Mouse (Mus musculus) left cerebral cortex, adult 2 months (tissue): ENCODE results near the gene Slc22a12. TPM values are rescaled to one million over a fixed set of nuclear protein-coding genes. Genes with fewer than 3 reads are reported as not detected.

Experiments
- DNase-seq, 2 experiments: peaks; one replicate each; pipeline ENCODE4 v3.0.0; 2021 to 2022; ENCODE audit warnings: low spot score in 2 of 2, mixed read lengths in 1 of 2; ENCODE audit errors: extremely low spot score in 1 of 2
- H3K27ac ChIP-seq: fragments of 200-600 bp; 2 replicates; pipeline ENCODE4 v1.8.1; 2022
- H3K4me3 ChIP-seq: fragments of 200-600 bp; 2 replicates; pipeline ENCODE4 v1.8.1; 2022
- CTCF ChIP-seq: fragments of 200-600 bp; IDR thresholded peaks from 2 replicates; pipeline ENCODE4 v1.8.1; 2022; ENCODE audit warnings: antibody characterized with exemption, mild to moderate bottlenecking, moderate library complexity
- intact Hi-C: fragments of 180-260 bp; cut with DNase I; formaldehyde crosslinking; loops from one replicate; pipeline ENCODE4 v1.15.1; 2025
- microRNA-seq, 2 experiments: library from miRNA; unstranded; fragments of <30 nt; microRNA quantifications; one replicate each; pipeline ENCODE4 v1.2.0; 2021
- total RNA-seq, 2 experiments: library from RNA; stranded (reverse); gene quantifications; 2 replicates each; pipeline ENCODE4 v1.2.3; 2021

The Slc22a12 gene
- total RNA-seq, 2 experiments from 2014 or later = 0.68 TPM; not detected in 1

GRCm38 (mm10) chr19:6496462-6497149 lies 46.2 kb downstream of the Slc22a12 start:
- intact Hi-C loops = loop anchor here (5.0 kb wide), 1 partner anchor 411 kb away; the partner anchor contains the start of gene Trmt112
- no peak for DNase-seq
- H3K27ac ChIP-seq = peak overlapping the region; percentile 72
- TF ChIP-seq CTCF = no peak
- H3K4me3 ChIP-seq = peak overlapping the region; percentile 51

- intact Hi-C loops = loop anchor here (5.0 kb wide), 1 partner anchor 412 kb away; the partner anchor contains the start of gene Trmt112
- no peak for TF ChIP-seq CTCF
- no peak for DNase-seq
- H3K4me3 ChIP-seq = no peak overlapping the region
- H3K27ac ChIP-seq = no peak overlapping the region
These were observed 47.1 kb downstream of the Slc22a12 start for GRCm38 (mm10) chr19:6495714-6496113.

GRCm38 (mm10) chr19:6494504-6495170 lies 48.2 kb downstream of the Slc22a12 start:
- intact Hi-C loops = loop anchor here (5.0 kb wide), 1 partner anchor 413 kb away; the partner anchor contains the start of gene Trmt112
- Histone ChIP-seq H3K4me3 (no peak overlapping the region), H3K27ac (no peak overlapping the region)
- DNase-seq = no peak
- TF ChIP-seq CTCF = no peak

GRCm38 (mm10) chr19:6494032-6494431 lies 48.8 kb downstream of the Slc22a12 start:
- DNase-seq = no peak
- TF ChIP-seq CTCF = no peak; the same call in 1 of the 2 replicates
- intact Hi-C loops = no loop called here
- Histone ChIP-seq H3K27ac (no peak overlapping the region), H3K4me3 (no peak overlapping the region)

GRCm38 (mm10) chr19:6493219-6493618 lies 49.6 kb downstream of the Slc22a12 start:
- no peak for DNase-seq
- Histone ChIP-seq H3K27ac (peak overlapping the region; percentile 24; the same call in 1 of the 2 replicates), H3K4me3 (no peak overlapping the region)
- TF ChIP-seq CTCF = peak; percentile 4
- intact Hi-C loops = no loop called here

GRCm38 (mm10) chr19:6492124-6492523 lies 50.7 kb downstream of the Slc22a12 start:
- intact Hi-C loops = loop anchor here (1.0 kb wide), 1 partner anchor 85 kb away; no protein-coding TSS in a partner anchor
- H3K27ac ChIP-seq = 0 out of 2 replicates have a peak overlapping the region, but pooled peaks have one; percentile 30

GRCm38 (mm10) chr19:6491538-6491937 lies 51.3 kb downstream of the Slc22a12 start:
- intact Hi-C loops = no loop called here
- H3K4me3 ChIP-seq = no peak overlapping the region
- H3K27ac ChIP-seq = no peak overlapping the region
- DNase-seq = no peak
- no peak for TF ChIP-seq CTCF

More at GRCm38 (mm10) chr19:6492124-6492523, 50.7 kb downstream of the Slc22a12 start:
- TF ChIP-seq CTCF = peak; percentile 84
- DNase-seq = peak; percentile 73 to 79
- H3K4me3 ChIP-seq = no peak overlapping the region

GRCm38 (mm10) chr19:6489030-6489429 lies 53.8 kb downstream of the Slc22a12 start:
- TF ChIP-seq CTCF = peak; percentile 99
- Histone ChIP-seq H3K4me3 (no peak overlapping the region), H3K27ac (no peak overlapping the region)
- intact Hi-C loops = loop anchor here (1.0 to 2.0 kb wide), 3 partner anchors 88 to 368 kb away; no protein-coding TSS in a partner anchor
- DNase-seq = peak; percentile 83 to 92

Small RNA genes within 50 kb of the gene (microRNA-seq; reads per million reads assigned to microRNA genes)
- gene Gm26460 = 0 reads per million in 2 experiments

Other genes with a start within 250 kb of the Slc22a12 start
- 1 to 10 TPM; 3.4 to 4.1 TPM for gene Cdc42bpg, start 236.6 kb downstream of the Slc22a12 start, total RNA-seq
- 10 to 100 TPM; 64.7 to 72.5 TPM for gene Men1, start 208.1 kb downstream of the Slc22a12 start, total RNA-seq
- gene Map4k2, start 201.9 kb downstream of the Slc22a12 start, total RNA-seq = 100 to 1,000 TPM in 1 of 2 experiments, 10 to 100 TPM in 1; 94.9 to 108 TPM
- gene Sf1, start 179.3 kb downstream of the Slc22a12 start, total RNA-seq = 100 to 1,000 TPM; 208 to 212 TPM
- 10 to 100 TPM; 28.4 to 32.7 TPM for gene Pygm, start 158.6 kb downstream of the Slc22a12 start, total RNA-seq
- gene Rasgrp2, start 143.7 kb downstream of the Slc22a12 start, total RNA-seq = 10 to 100 TPM; 61.1 to 72.2 TPM
- gene Nrxn2, start 124.3 kb downstream of the Slc22a12 start, total RNA-seq = 100 to 1,000 TPM; 618 to 620 TPM